Mouse (Mus musculus) left cerebral cortex, postnatal 10 days (tissue): ENCODE results near the gene Nfkb1. TPM values are rescaled to one million over a fixed set of nuclear protein-coding genes. Genes with fewer than 3 reads are reported as not detected.

ENCODE experiments used
- DNase-seq, 2 experiments: peaks; one replicate each; pipeline ENCODE4 v3.0.0; 2021 to 2022; ENCODE audit warnings: low spot score in 2 of 2, mixed read lengths in 1 of 2; ENCODE audit errors: extremely low spot score in 1 of 2
- intact Hi-C: fragments of 180-260 bp; cut with DNase I; formaldehyde crosslinking; loops from one replicate; pipeline ENCODE4 v1.15.1; 2025
- total RNA-seq, 2 experiments: library from RNA; stranded (reverse); gene quantifications; 2 replicates each; pipeline ENCODE4 v1.2.3; 2021

The Nfkb1 gene
- total RNA-seq, 2 experiments from 2014 or later, result 16.9 to 18.3 TPM

DNA sequence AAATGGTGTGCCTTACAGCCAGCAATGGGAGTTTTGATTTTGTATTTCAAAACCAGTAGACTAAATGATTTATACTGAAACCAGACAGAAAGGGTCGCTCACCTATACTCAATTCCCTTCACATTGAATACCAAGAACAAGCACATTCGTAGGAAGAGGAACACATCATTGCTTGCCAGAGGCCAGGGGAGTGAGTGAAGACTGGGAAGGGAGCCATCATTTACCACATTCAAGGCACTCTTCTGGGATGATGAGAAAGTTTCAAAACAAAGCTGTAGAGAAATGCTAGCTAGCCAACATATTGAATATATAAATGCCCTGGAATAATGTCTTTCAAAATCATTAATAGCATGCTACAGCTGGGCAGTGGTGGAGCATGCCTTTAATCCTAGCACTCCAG lies 15.0 kb downstream of the Nfkb1 start:
- intact Hi-C loops, result no loop called here
- DNase-seq, result no peak

DNA sequence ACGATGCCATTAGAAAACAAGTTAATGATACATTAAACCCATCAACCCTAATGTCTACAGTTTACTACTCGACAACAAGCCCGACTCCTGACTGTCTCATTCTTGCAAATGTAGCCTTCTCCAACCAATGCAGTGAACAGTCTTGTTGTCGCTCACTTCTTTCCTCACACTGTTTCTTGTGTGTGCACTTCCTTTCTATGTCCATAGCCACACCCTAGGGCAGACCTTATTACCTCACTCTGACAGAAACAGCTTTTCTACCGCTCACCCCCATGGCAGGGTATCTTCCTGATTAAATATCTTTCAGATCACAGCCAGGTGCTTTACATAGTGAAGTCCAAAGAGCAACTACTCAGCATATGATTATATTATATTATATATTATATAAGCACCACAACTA lies 15.9 kb downstream of the Nfkb1 start:
- intact Hi-C loops, result no loop called here
- DNase-seq, result no peak

DNA sequence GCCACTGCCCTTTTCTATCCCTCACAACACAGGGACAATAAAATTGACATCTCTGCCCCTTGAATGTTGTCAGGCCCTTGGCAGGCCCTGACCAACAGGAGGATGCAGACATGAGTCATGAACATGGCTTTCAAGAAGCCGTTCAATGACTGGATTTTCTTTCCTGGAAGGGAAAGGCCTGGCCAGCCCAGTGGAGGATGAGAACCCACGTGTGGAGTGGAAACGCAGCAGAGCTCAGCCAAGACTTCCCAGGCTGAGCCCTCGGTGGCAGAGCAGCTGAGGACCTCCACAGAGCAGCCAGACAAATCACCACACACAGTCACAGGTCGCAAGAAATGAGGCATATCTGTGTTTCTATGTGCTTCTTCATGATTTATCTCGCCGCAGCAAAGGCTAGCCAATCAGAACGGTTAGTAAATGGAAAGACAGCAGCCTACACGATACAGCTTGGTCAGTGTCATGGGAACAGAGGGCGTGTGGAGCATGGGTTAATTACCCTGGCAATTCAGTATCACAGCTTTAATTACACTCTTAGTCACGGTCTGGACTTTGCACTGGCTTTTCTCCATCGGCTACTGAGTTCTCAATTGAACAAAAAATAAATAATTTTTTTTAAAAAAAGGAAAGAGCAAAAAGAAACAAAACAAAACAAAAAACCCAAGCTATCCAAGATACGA lies 16.5 kb downstream of the Nfkb1 start:
- intact Hi-C loops, result no loop called here
- no peak for DNase-seq

DNA sequence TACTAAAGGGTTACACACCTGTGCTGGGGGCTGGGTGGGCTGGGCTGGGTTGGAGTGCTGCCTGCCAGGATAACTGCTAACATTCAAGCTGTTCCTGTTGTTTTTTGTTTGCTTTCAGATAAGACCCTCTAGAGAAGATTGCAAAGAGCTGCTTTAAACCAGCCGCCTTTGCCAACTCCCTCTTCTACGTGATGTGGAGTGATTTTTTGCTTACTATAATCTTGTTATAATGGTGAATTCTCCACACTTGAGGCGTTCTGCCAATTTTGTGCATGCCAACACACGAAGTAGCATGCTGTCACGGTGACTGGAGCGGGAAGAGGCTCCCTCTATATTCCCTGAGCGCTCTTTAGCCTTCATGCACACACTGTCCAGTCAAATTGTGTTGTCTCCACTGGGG lies 17.7 kb downstream of the Nfkb1 start:
- intact Hi-C loops, result no loop called here
- DNase-seq, result peak; percentile 14 to 34

DNA sequence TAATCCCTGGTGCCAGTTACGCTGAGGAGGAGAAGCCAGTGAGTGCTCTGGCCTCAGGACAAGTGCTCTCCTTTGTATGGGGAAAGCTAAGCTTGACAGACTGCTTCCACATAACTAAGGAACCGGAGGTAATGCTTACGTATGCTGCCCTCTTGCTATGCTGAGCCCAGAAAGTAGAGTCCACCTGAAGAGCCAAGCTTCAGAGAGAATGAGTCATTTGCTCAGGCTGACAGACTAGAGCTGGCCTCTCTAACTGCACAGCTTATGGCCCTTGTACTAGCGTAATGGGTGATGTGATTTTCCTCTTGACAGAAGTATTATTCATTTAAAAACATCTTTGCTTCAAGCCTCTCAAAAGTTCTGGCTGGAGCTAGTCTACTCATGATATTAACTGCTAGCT lies 18.3 kb downstream of the Nfkb1 start:
- DNase-seq, result no peak
- intact Hi-C loops, result no loop called here

DNA sequence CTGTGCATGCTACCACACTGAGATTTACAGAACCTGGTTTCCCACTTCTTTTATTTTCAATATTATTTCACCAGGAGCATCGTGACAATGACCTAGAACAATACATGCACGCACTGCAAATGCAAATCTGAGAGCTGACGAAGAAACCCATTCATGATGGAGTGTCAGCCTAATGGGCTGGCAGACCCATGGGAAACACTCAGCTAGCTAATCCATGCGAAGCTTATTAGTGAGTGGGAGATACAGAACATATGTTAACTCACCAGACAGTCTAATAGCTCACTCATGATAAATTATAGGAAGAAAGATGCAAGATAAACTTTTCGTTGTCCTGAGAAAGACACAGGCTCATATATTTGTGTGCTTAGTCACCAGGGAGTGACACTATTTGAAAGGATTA lies 19.2 kb downstream of the Nfkb1 start:
- no peak for DNase-seq
- intact Hi-C loops, result no loop called here

DNA sequence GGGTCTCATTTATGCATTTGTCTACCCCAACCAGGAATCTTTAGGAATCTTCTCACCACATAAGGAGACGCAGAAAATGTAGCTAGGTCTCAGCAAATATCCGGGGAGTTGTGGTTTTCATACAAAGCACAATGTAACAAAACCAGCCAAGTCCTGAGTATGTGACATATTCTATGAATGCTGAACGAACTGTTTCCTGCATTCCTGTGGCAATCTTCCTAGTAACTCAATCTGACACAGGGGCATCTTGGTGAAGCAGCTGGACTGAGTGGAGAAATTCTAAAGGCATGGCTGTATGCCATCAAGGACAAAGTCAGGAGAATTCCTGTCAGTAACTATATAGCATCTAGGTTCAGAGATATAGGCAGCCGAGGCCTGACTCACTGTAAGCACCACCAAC lies 20.5 kb downstream of the Nfkb1 start:
- intact Hi-C loops, result no loop called here

DNA sequence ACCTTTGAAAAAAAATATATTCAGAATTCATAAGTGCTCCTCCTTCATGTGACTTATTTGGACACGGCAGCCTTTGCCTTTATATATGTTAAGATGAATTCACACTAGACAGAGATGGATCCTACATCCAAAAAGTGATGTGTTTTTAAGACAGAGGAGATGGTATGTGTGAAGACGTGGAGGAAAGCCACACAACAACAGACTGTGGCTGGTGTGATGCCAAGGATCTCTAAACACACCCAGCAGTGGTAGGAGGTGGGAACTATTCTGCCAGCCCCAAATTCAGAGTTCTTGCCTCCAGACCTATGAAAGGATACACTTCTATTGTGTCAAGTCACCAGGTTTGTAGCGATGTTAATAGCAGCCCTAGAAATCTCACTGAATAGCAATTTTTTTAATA lies 24.3 kb downstream of the Nfkb1 start:
- intact Hi-C loops, result no loop called here
- no peak for DNase-seq

More for the DNA sequence above, 20.5 kb downstream of the Nfkb1 start:
- DNase-seq, result no peak

DNA sequence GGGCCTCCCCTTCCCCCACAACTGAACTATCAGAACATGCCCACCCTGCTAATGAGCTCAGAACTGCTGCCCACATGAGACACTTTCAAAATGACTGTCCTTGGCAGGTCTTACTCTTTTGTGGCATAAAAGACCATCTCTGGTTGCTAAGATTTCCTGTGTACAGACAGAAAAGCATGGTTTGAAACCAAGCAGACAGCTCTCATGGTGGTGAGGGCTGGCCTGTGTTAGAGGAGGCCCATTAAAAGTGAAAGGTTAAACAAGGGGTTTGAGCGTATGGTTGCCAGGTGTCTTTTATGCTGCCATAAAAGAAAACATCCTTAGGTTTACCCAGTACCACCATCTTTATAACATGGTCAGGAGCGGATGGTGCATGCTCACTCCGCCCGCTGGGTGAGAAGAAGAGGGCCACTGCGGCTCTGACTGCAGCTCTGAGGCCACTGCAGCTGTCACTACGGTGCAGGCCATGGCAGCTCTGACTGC lies 25.5 kb downstream of the Nfkb1 start:
- intact Hi-C loops, result no loop called here
- no peak for DNase-seq

DNA sequence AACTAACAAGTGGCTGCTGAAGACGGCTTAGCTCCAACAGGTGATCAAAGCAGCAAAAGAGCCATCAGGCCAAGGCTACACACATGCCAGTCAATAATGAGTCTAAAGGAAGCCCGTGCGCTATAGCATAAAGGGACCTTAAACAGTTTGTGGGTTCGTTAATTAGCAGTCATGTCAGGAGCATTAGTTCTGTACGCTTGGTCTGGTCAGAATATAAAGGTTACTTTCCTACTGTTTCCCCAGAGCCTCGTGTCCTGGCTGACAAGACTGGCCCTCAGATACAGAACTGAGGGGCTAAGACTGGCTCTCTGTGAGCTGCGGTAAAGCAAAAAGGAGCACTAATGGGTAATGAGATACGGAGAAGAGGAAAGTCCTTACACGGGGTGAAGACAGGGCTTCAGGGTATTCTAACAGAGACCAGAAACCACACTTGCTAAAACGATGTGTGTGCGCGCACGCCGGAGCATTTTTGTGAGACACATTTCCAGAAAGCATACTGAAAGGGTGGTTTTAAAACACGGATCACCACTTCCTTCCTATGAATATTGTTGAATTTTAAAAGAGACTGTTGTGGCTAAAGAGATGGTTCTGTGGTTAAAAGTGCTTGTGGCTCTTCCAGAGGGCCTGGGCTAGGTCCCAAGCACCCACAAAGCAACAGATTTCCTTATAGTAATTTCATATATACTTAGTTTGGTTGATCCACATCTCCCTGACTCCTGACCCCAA lies 29.0 kb downstream of the Nfkb1 start:
- intact Hi-C loops, result no loop called here
- no peak for DNase-seq

DNA sequence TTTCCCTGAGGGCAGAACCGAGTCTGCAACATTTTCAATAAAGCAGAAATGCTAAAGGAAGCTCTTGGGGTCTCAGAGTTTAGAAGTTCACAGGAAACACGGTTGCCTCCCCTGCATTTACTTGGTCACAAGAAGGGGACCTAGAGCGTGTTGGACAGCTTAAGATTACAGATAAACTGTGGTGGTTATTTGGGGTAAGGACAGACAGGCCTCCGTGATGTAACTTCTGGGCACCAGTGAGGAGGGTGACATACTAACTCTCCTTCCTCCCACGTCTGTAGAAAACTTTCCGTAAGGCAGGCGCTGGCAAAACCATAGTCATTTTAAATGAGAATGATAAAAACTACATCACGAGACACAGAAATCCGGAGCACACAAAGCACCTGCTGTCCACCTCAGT lies 29.6 kb downstream of the Nfkb1 start:
- intact Hi-C loops, result no loop called here
- no peak for DNase-seq

DNA sequence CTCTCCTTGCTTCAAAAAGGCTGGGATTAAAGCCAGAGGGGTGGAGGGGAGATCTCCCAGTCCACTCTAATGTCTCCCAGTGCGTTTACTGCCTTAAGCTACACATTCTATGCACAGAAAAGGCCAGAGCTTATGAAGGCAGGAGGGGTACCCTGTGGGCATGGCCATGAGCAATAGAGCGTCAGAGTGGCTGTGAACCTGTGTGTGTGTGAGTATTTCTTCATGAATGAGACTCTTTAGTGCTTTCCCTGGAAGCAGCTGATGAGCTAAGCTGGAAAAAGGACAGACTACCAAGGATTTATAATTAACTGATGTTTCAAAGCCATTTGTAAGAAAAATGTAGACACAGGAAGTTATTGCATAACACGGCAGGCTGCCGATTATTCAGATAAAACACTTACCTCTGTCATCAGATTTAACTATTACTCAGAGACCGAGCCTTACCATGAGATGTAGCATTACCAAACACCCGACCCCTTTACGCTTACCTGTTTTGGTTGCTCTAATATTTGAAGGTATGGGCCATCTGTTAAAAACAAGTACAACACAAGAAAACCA lies 32.7 kb downstream of the Nfkb1 start:
- no peak for DNase-seq

DNA sequence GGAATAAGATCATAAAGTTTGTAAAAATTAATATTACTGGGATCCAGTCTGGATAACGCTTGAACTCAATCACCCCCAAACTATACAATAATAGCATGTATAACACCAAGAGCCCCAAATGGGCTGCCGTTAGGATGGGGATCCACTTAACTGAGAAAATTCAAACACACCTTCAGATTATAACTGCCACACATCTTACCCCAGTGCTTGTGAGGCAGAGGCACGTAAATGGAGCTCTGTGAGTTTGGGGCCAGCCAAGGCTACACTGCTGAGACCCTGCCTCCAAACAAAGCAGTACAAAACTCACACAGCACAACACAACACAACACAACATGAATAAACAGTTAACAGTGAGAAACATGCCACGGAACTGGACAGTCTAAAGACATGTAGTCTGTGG lies 35.2 kb downstream of the Nfkb1 start:
- intact Hi-C loops, result no loop called here

More for the DNA sequence above, 32.7 kb downstream of the Nfkb1 start:
- intact Hi-C loops, result no loop called here

DNA sequence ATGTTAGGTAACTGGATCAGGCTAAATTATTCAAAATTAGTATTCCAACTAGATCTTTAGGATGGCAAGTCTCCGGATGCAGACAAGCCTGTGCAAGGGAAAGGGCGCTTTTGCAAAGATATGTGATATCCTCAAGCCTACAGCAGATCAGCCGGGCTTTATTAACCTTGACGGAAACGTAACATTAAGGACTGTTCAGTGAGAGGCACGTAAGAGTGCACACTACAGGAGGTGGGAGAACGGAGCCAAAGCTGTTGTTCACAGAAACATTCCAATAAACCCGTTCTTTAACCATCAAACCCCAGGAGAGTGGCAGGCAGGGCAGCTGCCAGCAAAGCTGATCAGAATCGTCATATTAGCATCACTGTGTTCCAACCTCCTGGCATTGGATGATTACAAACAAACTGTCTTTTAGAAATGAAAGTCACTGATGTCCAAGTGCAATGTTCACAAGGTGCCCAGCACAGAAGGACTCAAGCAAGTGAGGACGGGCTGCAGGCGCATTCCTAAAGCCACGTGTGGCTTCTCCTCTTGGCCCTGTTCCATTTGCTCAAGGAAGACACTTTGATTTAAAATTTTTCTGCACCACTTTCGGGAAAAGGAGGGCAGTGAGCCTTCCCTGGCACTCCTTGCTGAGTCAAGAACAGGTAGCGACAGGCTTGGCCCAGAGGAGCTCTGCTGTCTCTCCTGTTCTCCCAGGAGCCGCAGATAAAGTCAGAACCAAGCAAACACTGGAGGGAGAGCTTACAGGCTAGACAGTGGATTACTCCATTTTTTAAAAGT lies 40.4 kb downstream of the Nfkb1 start:
- intact Hi-C loops, result no loop called here
- no peak for DNase-seq

More for the DNA sequence above, 35.2 kb downstream of the Nfkb1 start:
- no peak for DNase-seq

DNA sequence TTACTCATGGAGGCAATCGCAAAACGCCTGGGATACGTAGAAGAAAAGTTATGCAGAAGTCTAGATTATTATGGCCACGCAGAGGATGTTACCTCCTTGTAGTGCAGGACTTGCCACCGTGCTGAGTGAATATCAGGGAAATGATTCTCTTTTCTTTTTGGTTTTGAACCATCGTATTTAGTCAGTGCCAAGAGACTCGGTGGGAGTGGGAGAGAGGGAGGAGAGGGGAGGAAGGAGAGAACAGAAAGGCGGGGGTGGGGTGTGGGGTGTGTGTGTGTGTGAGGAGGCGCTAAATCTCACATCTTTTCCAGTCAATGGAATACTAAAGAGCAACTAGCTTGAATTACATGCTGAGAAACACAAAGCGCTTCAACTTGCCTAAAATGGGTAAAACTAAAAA lies 41.5 kb downstream of the Nfkb1 start:
- intact Hi-C loops, result no loop called here

DNA sequence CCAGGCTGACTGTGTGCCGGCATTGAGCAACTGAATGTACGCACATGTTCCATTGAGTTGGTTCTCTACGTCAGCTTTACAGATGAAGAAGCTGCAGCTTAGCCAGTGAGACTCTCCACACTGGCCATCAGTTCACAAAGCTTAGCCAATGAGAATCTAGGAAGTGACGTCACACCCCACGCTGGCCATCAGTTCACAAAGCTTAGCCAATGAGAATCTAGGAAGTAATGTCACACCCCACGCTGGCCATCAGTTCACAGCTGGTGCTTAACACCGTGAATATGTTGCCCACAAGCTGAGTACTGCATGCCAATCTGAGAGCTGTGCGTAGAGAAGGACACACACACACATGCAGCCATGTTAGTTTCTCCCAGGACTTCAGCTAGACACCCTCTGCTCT lies 42.8 kb downstream of the Nfkb1 start:
- DNase-seq, result no peak
- intact Hi-C loops, result no loop called here

More for the DNA sequence above, 41.5 kb downstream of the Nfkb1 start:
- no peak for DNase-seq

DNA sequence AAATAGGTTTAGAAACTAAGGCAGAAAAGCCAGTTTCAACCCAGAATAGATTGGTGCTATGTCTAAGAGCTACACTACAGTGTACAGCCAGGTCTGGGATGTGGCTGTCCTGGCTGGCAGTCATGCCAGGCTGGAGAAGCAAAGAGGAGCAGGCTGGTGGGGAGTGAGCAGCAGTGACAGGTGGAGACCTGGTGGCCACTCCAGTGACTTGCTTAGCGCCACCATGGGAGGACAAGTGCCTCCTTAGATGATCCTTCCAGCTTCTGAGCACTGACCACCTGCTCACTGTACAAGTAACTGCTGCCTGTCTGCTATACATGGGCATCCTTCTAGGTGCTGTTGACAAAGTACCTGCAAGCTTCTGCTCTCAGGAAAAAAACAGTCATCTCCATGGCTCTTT lies 44.7 kb downstream of the Nfkb1 start:
- intact Hi-C loops, result no loop called here
- DNase-seq, result no peak

DNA sequence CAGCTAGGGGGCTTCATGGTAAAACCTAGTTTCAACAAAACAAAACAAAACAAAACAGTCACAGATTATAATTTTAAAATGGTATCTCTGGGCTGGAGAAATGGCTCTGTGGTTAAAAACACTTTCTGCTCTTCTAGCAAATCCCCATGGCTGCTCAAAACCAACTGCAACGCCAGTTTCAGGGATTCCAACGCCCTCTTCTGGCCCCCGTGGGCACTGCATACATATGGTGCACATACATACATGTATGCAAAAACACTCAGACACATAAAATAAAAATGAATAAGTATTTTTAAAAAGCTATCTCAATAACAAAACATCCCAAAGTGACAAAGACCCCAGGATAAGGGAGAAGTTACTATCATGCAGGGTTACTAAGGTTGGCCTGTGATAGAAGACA lies 46.4 kb downstream of the Nfkb1 start:
- intact Hi-C loops, result no loop called here
- DNase-seq, result no peak

DNA sequence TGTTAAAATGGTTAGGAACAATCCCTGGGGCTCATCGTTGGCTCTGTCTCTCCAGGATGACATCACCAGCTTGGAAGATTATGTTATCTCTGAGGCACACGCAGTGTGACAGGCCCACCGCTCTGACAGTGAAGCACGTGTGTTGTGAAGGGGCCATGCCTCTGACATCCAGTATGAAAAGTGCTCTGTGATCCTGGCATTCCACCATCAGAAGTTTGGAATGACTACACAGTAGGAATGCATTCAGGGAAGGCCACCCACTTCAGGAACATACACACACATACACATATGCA lies 49.8 kb downstream of the Nfkb1 start:
- no peak for DNase-seq
- intact Hi-C loops, result no loop called here
